Mouse (Mus musculus): ENCODE measurements around the gene Tmigd3.

GRCm38 (mm10) chr3:105872034-105872433 is 1.3 kb downstream of the Tmigd3 start:
- TF ChIP-seq CTCF (IDR thresholded peaks at IDR 0.05 in 2 of 3, conservative IDR thresholded peaks at IDR 0.05 in 1 of 3; ENCODE audit: control insufficient read depth in 1 of 3, insufficient read depth in 1 of 3, low read depth in 2 of 3, low read length in 3 of 3, poor library complexity in 1 of 3, severe bottlenecking in 1 of 3), result no peak
- no peak for TF ChIP-seq USF1 (IDR thresholded peaks at IDR 0.05; ENCODE audit: low read depth, low read length)
- TF ChIP-seq MYC (IDR thresholded peaks at IDR 0.05; ENCODE audit: low read depth, low read length), result no peak
- no peak for TF ChIP-seq USF2 (IDR thresholded peaks at IDR 0.05; ENCODE audit: borderline replicate concordance in 1 of 2, insufficient read depth in 1 of 2, low read depth in 1 of 2, low read length in 2 of 2)
- no peak for TF ChIP-seq RAD21 (IDR thresholded peaks at IDR 0.05; ENCODE audit: low read depth, low read length)
- no peak for TF ChIP-seq ZC3H11A (IDR thresholded peaks at IDR 0.05; ENCODE audit: low read depth, low read length)
- TF ChIP-seq NRF1 (IDR thresholded peaks at IDR 0.05; ENCODE audit: insufficient read depth, low read depth, low read length, poor library complexity, severe bottlenecking), result no peak
- TF ChIP-seq POLR2A (IDR thresholded peaks at IDR 0.05; ENCODE audit: control insufficient read depth in 1 of 2, insufficient read depth in 1 of 2, low read depth in 1 of 2, low read length in 2 of 2, poor library complexity in 1 of 2), result no peak
- TF ChIP-seq CHD1 (IDR thresholded peaks at IDR 0.05; ENCODE audit: low read depth, low read length), result no peak
- TF ChIP-seq HCFC1 (IDR thresholded peaks at IDR 0.05; ENCODE audit: low read depth, low read length), result no peak
- no peak for TF ChIP-seq CHD2 (IDR thresholded peaks at IDR 0.05; ENCODE audit: low read length)
- TF ChIP-seq MAZ (IDR thresholded peaks at IDR 0.05; ENCODE audit: low read depth, low read length), result no peak
